Mouse (Mus musculus) kidney, adult 11 months (tissue): Measurements from ENCODE around the gene Eid3.

Source experiments
- DNase-seq: peaks from one replicate; pipeline ENCODE4 v3.0.0; 2022

Eid3 gene

GRCm38 (mm10) chr10:82866356-82866755 lies at the start of gene Eid3:
Eid3 (plus strand) TSS chr10:82866626.
- DNase-seq, result no peak

DNA sequence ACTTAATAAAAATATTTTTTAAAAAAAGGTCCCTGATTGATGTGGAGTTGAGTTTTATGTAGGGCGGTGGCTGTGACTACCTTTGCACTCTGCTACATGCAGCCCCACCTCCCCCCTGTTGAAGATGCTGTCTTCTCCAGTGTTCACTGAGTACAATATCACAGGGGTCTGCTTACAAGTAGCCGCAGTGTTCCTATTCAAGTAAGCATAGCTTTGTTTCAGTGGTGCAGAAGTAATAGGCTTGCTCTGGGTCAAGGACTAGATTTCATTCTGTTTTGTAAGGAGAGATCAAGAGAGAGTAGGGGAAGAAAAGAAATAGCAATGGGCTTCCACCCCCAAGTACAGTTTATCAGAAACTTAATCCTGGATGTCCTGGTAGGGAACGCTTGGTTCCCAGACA lies 48.9 kb upstream of the Eid3 start:
- DNase-seq, result no peak

GRCm38 (mm10) chr10:82817936-82818335 lies 48.5 kb upstream of the Eid3 start:
- no peak for DNase-seq

GRCm38 (mm10) chr10:82818661-82819060 lies 47.8 kb upstream of the Eid3 start:
- no peak for DNase-seq

DNA sequence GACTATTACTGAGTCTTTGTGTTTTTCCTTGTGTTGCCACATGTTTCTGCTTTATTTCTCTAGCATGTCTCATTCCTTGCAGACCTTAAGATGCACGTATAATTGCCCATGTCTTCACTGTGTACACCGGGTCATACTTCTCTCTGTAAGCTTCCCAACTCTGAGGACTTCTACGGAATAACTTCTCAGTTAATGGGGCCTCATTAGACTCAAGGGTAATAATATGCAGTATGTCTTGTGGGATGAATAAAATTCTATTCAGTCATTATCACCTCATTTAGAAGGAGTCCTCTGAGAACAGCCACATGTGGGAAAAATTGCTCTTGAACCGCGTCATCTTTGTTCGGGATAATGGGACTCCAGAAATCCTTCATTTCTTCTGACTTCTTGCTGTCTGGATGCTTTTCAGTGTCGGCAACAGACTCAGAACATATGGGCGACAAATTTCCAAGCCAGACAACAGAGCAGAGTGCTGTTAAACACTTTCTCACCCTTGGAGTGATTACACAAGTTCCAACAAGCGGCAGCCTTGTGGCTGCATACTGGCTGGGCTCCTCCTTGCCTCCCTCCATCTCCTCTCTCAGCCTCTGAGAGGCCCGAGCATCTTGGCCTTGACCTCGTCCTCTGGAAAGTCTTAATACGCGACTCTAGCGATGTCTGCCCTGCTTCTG lies 43.2 kb upstream of the Eid3 start:
- DNase-seq, result no peak

DNA sequence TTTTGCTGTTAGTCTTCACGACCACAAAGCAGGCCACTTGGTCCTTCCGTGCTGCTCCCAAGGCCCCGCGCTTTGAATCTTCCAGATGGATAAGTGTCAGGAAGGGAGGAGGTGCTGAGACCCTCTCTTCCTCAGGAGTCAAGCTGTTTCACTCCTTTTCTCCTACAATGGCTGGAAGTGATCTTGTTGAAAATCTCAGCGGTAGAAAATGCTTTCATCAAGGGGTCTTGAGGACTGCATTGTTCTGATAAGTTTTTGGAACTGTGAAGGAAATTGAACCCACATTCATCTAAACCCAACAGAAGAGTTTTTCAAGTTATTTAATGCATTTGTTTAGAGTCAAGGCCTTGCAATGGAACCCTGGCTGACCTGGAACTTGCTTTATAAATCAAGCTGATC lies 42.6 kb upstream of the Eid3 start:
- no peak for DNase-seq

- DNase-seq, result no peak
Observed at GRCm38 (mm10) chr10:82824541-82824940, 41.9 kb upstream of the Eid3 start.

GRCm38 (mm10) chr10:82826516-82826915 lies 39.9 kb upstream of the Eid3 start:
- DNase-seq, result no peak

- DNase-seq, result no peak
Observed at GRCm38 (mm10) chr10:82833926-82834325, 32.5 kb upstream of the Eid3 start, which contains the start of gene Txnrd1. Txnrd1 (plus strand) TSS chr10:82833951.

DNA sequence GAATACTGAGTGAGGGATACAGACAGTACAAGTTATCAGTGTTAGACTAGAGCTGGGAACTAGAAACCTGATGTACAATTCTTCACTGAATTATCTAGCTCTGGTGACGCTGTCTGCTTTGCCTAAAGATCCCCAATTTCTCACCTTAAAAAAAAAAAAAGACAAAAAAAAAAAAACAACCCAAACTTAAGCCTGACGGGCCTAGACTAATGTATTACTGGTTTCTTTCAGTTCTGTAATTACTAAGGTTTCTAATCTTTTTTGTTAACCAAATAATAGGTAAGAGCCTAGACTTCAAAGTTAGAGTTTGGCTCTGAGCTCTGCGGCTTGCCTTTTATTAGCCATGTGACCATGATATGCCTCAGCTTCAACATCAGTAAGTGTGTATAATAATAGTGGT lies 30.5 kb upstream of the Eid3 start:
- DNase-seq, result no peak

GRCm38 (mm10) chr10:82838390-82838789 lies 28.0 kb upstream of the Eid3 start:
- no peak for DNase-seq

DNA sequence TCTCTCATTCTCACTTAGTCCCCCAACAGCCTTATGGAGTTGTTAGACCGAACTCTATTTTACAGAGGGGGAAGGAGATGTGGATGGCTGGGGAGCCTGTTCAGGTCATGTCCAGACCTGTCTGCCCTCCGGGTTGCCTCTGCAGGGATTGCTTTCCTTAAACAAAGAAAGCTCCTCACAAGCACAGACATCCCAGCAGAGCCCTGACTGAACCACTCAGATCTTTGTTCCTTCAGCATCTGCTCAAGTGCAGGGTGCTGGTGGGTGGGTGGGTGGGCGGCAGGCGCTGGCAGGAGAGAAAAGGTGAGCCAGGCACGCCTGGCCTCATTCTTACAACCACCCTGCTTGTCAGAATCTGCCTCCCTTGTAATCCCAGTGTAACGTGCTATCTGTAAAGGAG lies 22.3 kb upstream of the Eid3 start:
- no peak for DNase-seq

- no peak for DNase-seq
Observed at GRCm38 (mm10) chr10:82844731-82845130, 21.7 kb upstream of the Eid3 start.

- peak; percentile 40 for DNase-seq
Observed at GRCm38 (mm10) chr10:82847821-82848459, 18.5 kb upstream of the Eid3 start.

DNA sequence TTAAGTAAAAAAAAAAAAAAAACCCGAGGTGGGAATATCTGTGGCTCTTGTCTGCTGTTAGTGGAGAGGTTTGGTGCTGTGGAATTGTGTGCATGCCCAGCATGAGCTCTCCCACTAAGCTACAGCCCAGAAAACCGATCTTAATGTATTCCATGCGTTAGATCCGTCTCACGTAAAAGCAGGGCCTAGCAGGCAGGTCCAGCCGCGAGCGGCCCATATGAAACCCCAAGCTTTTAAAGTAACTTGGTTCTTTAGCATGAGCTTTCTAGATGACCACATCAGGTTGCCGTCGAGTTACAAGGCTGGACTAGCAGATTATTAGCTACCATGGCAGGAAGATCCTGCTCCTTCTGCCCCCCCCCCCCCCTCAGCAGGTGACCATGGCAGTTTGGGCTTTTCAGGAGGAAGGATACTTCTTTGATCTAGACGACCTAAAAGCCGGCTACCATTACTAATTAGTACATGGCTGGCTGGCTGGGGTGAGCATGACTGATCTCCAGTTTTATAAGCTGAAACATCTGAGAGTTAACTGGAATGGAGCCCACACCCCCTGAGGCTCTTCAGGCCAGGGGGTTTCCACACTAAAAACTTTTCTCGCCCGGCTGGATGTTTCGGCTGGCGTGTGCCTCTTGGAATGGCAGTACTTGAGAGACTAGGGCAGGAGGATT lies 16.6 kb upstream of the Eid3 start:
- DNase-seq, result no peak

DNA sequence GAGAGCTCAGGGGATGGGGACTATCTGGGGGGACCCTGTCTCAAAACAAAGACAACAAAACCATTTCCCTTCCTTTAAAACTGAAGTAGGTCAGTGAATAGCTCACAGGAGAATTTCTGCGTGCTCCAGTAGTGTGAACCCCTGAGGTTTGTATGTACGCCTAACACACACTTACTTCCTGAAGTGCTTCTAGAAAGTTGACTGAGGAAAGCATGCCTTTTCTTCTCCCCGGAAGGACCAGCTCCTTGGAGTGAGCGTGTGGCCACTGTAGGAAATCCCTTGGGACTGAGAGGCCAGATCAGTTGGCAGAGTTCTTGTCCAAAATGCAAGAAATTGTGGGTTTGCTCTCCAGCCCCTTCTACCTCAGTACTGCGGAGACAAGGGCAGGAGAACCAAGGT lies 16.1 kb upstream of the Eid3 start:
- no peak for DNase-seq

GRCm38 (mm10) chr10:82851751-82852150 lies 14.7 kb upstream of the Eid3 start:
- DNase-seq, result no peak

DNA sequence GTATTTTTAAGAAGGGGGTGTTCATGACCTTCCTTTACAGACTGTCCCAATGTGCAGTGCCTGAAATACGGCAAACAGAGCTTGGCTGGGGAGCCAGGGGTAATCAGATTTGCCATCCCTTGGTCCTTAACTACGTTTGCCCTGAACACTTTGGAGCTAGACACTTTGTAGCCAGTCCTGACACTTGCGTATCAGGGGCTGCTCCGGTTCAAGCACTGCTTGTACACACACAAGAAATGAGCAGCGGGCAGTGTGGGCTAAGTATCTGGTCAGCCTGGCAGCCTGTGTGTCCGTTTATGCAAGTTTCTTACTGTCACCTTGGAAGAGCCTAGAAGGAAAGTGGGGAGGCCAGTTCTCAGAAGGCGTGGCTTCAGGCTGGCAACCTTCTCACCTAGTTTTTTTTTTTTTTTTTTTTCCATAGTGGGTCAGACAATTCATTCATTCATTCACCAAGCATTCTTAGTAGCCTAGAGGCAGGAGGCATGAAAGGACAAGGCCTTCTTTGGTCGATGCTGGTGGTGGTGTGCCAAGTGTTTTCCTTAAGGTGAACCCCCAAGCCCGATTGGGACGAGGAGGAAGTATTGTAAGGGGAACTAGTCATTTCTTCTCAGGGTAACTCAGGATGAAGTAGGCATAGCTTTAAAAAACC lies 8.3 kb upstream of the Eid3 start:
- peak; percentile 23 for DNase-seq

GRCm38 (mm10) chr10:82858691-82859532 lies 7.5 kb upstream of the Eid3 start:
- peak; percentile 97 for DNase-seq

DNA sequence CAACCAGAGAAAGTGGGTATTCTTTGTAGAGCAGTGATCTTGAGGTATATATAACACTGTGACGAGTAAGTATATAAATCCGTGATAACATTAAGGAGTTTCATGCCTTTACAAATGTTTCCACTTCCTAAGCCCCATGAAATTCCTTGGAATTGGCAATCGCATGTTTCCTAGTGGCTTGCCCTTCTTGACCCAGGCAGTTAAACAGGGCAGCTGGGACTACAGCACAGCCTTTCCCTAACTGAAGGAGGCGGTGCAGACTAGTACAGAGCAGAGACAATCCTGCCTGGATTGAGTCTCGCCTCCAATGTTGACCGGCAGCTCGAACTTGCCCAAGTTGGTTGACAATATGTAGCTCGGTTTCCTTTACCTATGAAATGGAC lies 6.9 kb upstream of the Eid3 start:
- peak; percentile 66 for DNase-seq

DNA sequence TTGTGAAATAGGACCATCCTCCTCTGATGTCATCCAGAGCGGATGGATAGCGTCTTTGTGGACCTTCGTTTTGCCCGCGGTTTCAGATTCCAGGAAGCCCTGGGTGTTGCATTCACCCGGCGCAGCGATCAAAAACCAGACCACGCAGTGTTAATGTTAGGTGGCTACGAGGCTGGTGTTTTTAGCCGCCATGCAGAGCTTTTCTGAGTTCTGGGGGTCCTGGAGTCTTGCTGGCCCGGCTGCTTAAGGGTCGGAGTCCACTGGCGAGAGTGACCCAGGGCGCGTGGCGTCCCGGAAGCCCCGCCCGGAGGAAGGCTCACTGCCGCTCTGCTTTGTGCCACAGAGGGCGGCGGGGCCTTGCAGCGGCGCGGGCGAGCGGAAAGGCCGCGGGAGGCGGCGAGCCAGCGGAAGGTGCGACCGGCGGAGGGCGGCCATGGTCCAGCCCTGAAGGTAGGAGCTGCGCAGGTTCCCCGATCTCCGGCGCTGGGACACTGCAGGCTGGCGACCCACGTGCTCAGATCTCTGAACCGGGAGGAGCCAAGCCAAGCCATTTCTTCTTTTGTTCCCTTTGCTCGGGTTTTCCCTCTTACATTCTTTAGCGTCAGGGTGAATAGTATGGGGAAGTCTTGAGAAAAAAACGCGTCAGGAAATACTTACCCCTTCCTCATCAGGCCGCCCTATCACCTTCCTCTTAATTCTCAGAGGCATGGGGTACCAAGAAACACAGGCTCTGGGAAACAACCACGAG lies 6.1 kb upstream of the Eid3 start:
- peak; percentile 84 for DNase-seq

GRCm38 (mm10) chr10:82860929-82861315 lies 5.5 kb upstream of the Eid3 start:
- DNase-seq, result no peak
